Mouse (Mus musculus): ENCODE results near the gene Hdac5.
A peak's percentile ranks its signal among the peaks of the same experiment; 100 is the strongest.

The Hdac5 gene

GRCm38 (mm10) chr11:102240636-102241035 lies 10.7 kb upstream of the Hdac5 start:
- DNase-seq (ENCODE audit: low read depth, low spot score) = no peak

- no peak for DNase-seq (ENCODE audit: low read depth, low spot score)
Measured at GRCm38 (mm10) chr11:102236022-102236421, 6.1 kb upstream of the Hdac5 start.

- DNase-seq (ENCODE audit: low read depth, low spot score) = no peak
Measured at GRCm38 (mm10) chr11:102229331-102229953, 524 bp downstream of the Hdac5 start.

- DNase-seq (ENCODE audit: low read depth, low spot score) = no peak
Measured at GRCm38 (mm10) chr11:102228646-102229268, 1.2 kb downstream of the Hdac5 start.

GRCm38 (mm10) chr11:102228191-102228545 lies 1.8 kb downstream of the Hdac5 start:
- DNase-seq (ENCODE audit: low read depth, low spot score) = no peak

- DNase-seq (ENCODE audit: low read depth, low spot score) = no peak
Measured at GRCm38 (mm10) chr11:102227270-102228190, 2.4 kb downstream of the Hdac5 start.

GRCm38 (mm10) chr11:102226067-102226978 lies 3.6 kb downstream of the Hdac5 start:
- no peak for DNase-seq (ENCODE audit: low read depth, low spot score)

- DNase-seq (ENCODE audit: low read depth, low spot score) = no peak
Measured at GRCm38 (mm10) chr11:102225221-102225620, 4.7 kb downstream of the Hdac5 start.

- DNase-seq (ENCODE audit: low read depth, low spot score) = no peak
Measured at GRCm38 (mm10) chr11:102224686-102225085, 5.3 kb downstream of the Hdac5 start.

GRCm38 (mm10) chr11:102223166-102223565 lies 6.8 kb downstream of the Hdac5 start:
- DNase-seq (ENCODE audit: low read depth, low spot score) = no peak

GRCm38 (mm10) chr11:102221954-102222351 lies 8.0 kb downstream of the Hdac5 start:
- no peak for DNase-seq (ENCODE audit: low read depth, low spot score)

- no peak for DNase-seq (ENCODE audit: low read depth, low spot score)
Measured at GRCm38 (mm10) chr11:102221243-102221953, 8.6 kb downstream of the Hdac5 start.

- DNase-seq (ENCODE audit: low read depth, low spot score) = no peak
Measured at GRCm38 (mm10) chr11:102220451-102220850, 9.5 kb downstream of the Hdac5 start.

- DNase-seq (ENCODE audit: low read depth, low spot score) = no peak
Measured at GRCm38 (mm10) chr11:102219994-102220346, 10.0 kb downstream of the Hdac5 start.

- no peak for DNase-seq (ENCODE audit: low read depth, low spot score)
Measured at GRCm38 (mm10) chr11:102219247-102219993, 10.5 kb downstream of the Hdac5 start.

- DNase-seq (ENCODE audit: low read depth, low spot score) = peak; percentile 81
Measured at GRCm38 (mm10) chr11:102218783-102219182, 11.2 kb downstream of the Hdac5 start.

GRCm38 (mm10) chr11:102217876-102218430 lies 12.0 kb downstream of the Hdac5 start:
- no peak for DNase-seq (ENCODE audit: low read depth, low spot score)

- no peak for DNase-seq (ENCODE audit: low read depth, low spot score)
Measured at GRCm38 (mm10) chr11:102217396-102217795, 12.6 kb downstream of the Hdac5 start.

GRCm38 (mm10) chr11:102216886-102217240 lies 13.1 kb downstream of the Hdac5 start:
- DNase-seq (ENCODE audit: low read depth, low spot score) = no peak

All from brain, embryonic 18.5 days (tissue).